Mouse (Mus musculus) cerebellum, adult 2 months (tissue): ENCODE results near the gene Trir.
A peak's percentile ranks its signal among the peaks of the same experiment; 100 is the strongest.

ENCODE experiments used
- CTCF ChIP-seq: fragments of 200-500 bp; IDR thresholded peaks from 2 replicates; pipeline ENCODE4 v1.5.1; 2011; ENCODE audit warnings: low read depth, mild to moderate bottlenecking, control low read depth, low read length, moderate library complexity, borderline replicate concordance; ENCODE audit not compliant: insufficient read depth
- POLR2A ChIP-seq: fragments of 200-500 bp; IDR thresholded peaks from 2 replicates; pipeline ENCODE4 v1.6.1; 2011; ENCODE audit warnings: low read length, control low read depth, borderline replicate concordance; ENCODE audit not compliant: insufficient read depth

- TF ChIP-seq CTCF (peak; percentile 93), POLR2A (no peak)
Observed at GRCm38 (mm10) chr8:85076993-85077392, 50.4 kb downstream of the Trir start.
